Mouse (Mus musculus): ENCODE measurements around the gene Bcl11b.

Gene Bcl11b

DNA sequence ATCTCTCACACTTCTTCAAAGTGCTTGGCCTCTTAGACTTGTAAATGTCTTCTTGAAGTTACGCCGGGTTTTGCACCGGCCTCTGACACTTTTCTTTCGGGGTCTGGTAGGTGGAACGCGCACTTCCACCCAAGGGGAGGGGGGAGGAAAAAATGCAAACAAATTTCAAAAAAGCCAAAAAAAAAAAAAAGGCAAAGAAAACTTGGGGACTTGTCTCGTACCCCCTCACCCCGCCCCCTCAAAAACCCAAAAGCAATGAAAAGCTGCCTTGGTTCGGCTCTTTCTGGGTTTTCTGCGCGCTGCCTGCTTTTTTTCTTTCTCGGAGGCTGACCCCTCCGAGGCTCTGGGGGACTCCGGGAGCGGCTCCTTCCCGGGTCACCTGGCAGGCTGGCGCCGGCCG, at the start of gene Bcl11b:
TSS of gene Bcl11b (minus strand) at position 120 of the 400 bp plus-strand sequence.
- no peak for DNase-seq (ENCODE audit: low read depth, low spot score)

DNA sequence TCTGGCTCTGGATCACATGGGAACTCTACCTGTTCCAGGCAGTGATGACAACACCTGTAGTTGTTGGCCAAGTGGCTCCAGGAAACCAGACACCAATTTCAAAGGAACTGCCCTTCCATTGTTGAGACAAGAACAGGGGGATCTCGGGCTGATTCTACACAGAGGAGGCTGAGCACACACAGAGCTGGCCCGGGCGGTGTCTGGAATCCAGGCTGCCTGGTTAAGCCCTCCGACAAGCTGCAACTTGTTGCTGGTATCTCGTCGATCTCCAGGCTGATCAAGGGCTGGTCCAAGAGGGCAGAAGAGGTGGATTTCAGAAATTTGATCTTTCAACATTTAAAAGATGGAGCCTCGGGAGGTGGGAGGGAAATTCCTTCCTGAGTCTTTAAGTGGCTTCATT, 47.6 kb upstream of the Bcl11b start:
- no peak for DNase-seq (ENCODE audit: low read depth, low spot score)

DNA sequence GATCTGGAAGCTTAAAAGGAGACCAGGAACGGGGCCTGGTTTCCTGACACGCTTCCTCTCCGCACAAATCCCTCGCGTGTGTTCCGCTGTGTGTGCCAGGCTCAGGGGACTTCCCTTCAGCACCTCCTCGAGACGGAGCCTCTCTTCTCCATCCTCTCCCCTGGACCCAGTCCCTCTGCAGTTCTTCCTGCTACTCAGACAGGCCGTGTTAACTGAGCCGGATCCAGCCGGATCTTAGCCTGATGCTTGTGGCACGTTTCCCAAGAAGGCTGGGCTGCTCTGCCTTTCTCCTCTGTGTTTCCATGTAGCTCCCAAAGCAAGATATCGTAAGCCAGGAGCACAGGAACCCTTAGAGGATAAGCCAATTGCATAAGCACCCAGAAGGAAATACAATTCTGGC, 46.2 kb upstream of the Bcl11b start:
- peak; percentile 19 for DNase-seq (ENCODE audit: low read depth, low spot score)

GRCm38 (mm10) chr12:108042239-108042571, 38.8 kb upstream of the Bcl11b start:
- no peak for DNase-seq (ENCODE audit: low read depth, low spot score)

GRCm38 (mm10) chr12:108041571-108042238, 38.3 kb upstream of the Bcl11b start:
- peak; percentile 54 for DNase-seq (ENCODE audit: low read depth, low spot score)

- no peak for DNase-seq (ENCODE audit: low read depth, low spot score)
Observed at GRCm38 (mm10) chr12:108037446-108037845, 34.0 kb upstream of the Bcl11b start.

DNA sequence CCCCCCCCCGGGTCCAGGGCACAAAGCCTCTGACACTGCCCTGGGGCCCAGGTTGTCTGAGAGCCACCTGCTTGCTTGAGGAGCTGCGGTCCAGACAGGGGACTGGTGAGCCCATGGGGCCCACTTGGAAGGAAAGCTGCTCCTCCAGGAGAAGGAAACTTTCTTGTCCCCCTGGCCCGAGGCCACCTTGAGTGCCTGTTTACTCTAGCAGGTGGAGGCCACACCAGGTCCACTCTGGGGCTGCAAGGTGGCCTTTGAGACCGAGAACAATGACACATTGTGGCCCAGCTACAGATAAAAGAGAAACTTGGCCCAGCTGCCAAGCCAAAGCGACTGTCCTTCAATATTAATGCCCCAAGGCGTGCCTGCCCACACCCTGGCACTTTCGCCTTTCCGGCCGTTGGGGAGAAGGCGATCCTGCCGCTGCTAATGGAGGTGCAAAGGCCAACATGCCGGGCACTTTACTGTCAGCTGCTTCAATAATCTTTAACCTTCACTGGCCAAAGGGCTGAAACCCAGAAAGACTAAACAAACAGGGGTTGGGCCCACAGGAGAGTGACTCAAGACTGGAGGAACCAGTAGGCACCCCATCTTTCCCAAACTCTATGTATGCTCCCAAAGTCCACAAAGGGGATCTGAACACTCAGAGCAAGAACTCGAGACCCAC, 32.1 kb upstream of the Bcl11b start:
- DNase-seq (ENCODE audit: low read depth, low spot score): no peak

GRCm38 (mm10) chr12:108022835-108023615, 19.6 kb upstream of the Bcl11b start:
- DNase-seq (ENCODE audit: low read depth, low spot score): no peak

DNA sequence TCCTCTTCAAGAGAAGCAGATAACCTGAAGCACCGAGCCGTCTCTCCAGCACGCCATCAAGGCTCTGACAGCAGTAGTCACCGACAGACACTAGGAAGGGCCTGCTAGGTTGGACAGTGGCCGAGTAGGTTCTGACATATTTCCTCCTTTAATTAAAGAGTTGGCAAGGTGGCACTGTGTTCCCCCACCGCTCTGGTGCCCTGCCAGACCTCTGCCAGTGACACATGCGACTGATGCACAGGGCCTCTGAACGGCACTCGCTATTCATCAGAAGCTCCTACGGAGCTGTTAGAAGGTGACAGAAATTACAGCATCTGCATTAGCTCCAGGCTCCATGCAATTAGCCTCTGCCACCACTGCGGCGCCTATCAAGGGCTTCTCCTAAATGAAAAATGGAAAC, 8.6 kb upstream of the Bcl11b start:
- no peak for DNase-seq (ENCODE audit: low read depth, low spot score)

- no peak for DNase-seq (ENCODE audit: low read depth, low spot score)
Observed at GRCm38 (mm10) chr12:108010346-108010745, 6.9 kb upstream of the Bcl11b start.

- DNase-seq (ENCODE audit: low read depth, low spot score): no peak
Observed at GRCm38 (mm10) chr12:108009156-108009555, 5.8 kb upstream of the Bcl11b start.

- no peak for DNase-seq (ENCODE audit: low read depth, low spot score)
Observed at GRCm38 (mm10) chr12:108005816-108006626, 2.6 kb upstream of the Bcl11b start.

- no peak for DNase-seq (ENCODE audit: low read depth, low spot score)
Observed at GRCm38 (mm10) chr12:108005488-108005800, 2.0 kb upstream of the Bcl11b start.

DNA sequence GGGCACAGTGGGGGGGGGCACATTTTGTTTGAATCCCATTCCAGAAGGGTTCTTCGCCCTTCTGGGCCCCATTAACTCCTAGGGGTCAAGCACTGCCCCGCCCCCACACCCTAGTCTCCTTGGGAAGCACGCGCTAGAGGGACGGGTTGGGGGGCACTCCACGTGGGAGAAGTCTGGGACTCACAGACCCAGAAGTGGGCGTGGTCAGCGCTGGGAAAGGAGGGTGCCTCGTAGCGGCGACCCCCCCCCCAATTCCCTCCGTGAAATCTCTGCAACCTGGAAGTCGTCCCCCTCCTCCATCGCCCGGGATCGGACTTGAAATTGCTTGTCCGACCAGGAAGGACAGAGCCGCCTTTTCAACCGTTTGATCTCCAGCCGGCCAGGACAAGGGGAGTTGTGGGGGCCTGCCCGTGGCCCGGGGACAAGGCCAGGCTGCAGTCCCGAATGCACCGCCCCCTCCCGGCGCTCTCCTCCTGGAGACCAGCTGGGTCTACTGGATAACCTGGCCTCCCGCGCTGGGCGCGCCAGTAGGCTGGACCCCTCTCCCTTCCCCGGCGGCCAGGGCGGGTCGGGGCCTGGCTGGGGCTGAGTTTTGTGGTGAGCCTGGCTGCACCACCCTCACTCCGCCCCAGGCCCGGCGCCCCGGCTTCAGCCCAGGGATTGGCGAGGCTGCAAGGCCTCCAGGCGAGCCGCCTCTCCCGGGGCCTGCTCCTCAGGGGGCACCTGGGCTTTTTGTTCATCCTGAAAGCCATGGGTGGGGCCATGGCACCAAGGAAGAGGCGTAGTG, 1.5 kb upstream of the Bcl11b start:
- DNase-seq (ENCODE audit: low read depth, low spot score): no peak

DNA sequence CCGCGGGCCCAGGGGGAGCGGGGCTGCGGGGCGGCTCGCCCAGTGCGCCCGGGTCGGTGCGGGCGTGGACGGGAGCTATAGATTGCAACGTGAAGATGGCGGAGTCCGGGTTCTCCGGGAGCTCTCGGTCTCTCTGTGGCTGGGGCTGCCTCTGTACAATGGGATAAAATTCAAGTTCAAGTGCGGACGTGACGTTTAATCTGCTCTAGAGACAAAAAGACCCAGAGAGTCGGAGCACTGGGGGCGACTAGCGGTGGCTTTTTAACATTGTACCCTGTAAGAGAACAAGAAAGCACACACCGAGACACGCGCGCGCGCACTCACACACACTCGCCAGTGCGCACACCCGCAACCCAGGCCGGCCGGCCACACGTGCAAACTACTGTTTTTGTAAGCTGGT, 526 bp upstream of the Bcl11b start:
- DNase-seq (ENCODE audit: low read depth, low spot score): no peak

- DNase-seq (ENCODE audit: low read depth, low spot score): no peak
Observed at GRCm38 (mm10) chr12:108002436-108003189, 789 bp downstream of the Bcl11b start.

GRCm38 (mm10) chr12:108001652-108002340, 1.6 kb downstream of the Bcl11b start:
- no peak for DNase-seq (ENCODE audit: low read depth, low spot score)

GRCm38 (mm10) chr12:108000715-108001080, 2.7 kb downstream of the Bcl11b start:
- no peak for DNase-seq (ENCODE audit: low read depth, low spot score)

DNA sequence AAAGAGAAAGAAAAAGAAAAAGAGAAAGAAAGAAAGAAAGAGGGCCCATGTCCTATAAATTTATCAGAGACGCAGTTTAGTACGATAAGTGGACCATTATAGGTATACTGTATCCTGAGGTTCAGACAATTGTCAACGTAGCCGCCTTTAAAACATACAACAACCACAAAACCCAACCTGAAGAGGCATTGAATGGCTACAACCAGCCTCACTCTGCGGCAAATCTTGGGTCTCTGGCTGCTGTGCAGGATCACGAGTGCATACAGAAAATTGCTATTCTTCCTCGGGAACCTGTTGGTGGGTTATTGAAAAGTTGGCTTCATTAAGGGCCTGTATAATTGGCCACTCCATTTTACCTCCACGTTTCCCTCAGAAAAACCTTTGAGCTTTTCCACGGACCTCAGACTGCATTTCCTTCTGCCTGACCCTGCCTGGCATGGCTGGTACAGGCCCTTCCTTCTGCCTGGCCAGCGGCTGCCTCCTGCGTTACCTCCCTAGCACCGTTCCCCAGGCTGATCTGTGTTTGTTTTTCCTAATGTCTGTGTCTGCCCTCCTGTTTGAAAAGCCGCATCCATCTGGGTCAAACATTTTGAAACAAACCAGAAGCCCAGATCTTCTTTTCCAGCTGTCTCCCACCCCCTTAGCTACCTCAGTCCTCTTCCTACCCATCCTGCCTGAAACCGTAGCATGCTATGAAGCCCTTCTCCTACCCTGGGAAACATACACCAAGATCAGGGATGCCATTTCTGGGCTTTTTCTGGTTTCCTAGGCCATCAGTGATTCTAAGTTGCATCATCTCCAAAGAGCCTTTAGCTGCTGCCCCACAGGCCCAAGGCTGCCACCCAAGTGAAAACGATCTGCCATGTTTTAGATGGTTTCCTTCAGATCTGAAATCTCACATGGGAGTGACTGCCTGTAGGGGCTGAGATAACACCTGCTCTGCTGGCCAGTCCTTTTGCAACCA, 3.4 kb downstream of the Bcl11b start:
- no peak for DNase-seq (ENCODE audit: low read depth, low spot score)

Data from skeletal muscle tissue, adult 2 months (tissue).